Mouse (Mus musculus): ENCODE data around the gene Fbxl19. TPM values are rescaled to one million over a fixed set of nuclear protein-coding genes. Genes with fewer than 3 reads are reported as not detected.

The Fbxl19 gene
- polyA plus RNA-seq, 1 experiment from 2014 or later = 2.0 TPM

GRCm38 (mm10) chr7:127776426-127776825 lies 32.1 kb downstream of the Fbxl19 start, which contains the start of gene Setd1a:
TSS of gene Setd1a (plus strand) at chr7:127776670.
- Histone ChIP-seq H3K27me3 (ENCODE audit: control insufficient read depth, insufficient read depth, low read depth, low read length) (no peaks in the 10 kb centered on the region), H3K4me2 (ENCODE audit: low read depth, low read length) (peak within 1 kb of the TSS; percentile 84), H3K36me3 (ENCODE audit: control insufficient read depth, insufficient read depth) (peaks cover 13% of the 10 kb centered on the region), H3K27ac (ENCODE audit: low read length) (peak within 1 kb of the TSS; percentile 96), H3K4me3 (ENCODE audit: low read depth, low read length) (peak within 1 kb of the TSS; percentile 83), H3K4me1 (ENCODE audit: control insufficient read depth, low read depth, low read length) (peaks cover 30% of the 10 kb centered on the region), H3K9me3 (replicated peaks; ENCODE audit: control insufficient read depth, low read length) (no peaks in the 10 kb centered on the region), H3K9ac (ENCODE audit: low read depth, low read length) (peak within 1 kb of the TSS; percentile 88)
- WGBS (ENCODE audit: insufficient replicate concordance) = 0% methylated on average over 23 of the region's 23 CpGs
- ATAC-seq (ENCODE audit: low read depth) = peak; percentile 58

GRCm38 (mm10) chr7:127776878-127777473 lies 32.6 kb downstream of the Fbxl19 start:
- H3K9ac ChIP-seq (ENCODE audit: low read depth, low read length) = peak overlapping the region; percentile 88
- ATAC-seq (ENCODE audit: low read depth) = peak; percentile 91

GRCm38 (mm10) chr7:127777474-127778266 lies 33.3 kb downstream of the Fbxl19 start:
- Histone ChIP-seq H3K27me3 (ENCODE audit: control insufficient read depth, insufficient read depth, low read depth, low read length) (no peaks in the 10 kb centered on the region), H3K9ac (ENCODE audit: low read depth, low read length) (peak overlapping the region; percentile 88), H3K9me3 (replicated peaks; ENCODE audit: control insufficient read depth, low read length) (no peaks in the 10 kb centered on the region), H3K4me2 (ENCODE audit: low read depth, low read length) (peak overlapping the region; percentile 84), H3K4me3 (ENCODE audit: low read depth, low read length) (peak overlapping the region; percentile 83), H3K4me1 (ENCODE audit: control insufficient read depth, low read depth, low read length) (peaks cover 21% of the 10 kb centered on the region), H3K27ac (ENCODE audit: low read length) (peak overlapping the region; percentile 96), H3K36me3 (ENCODE audit: control insufficient read depth, insufficient read depth) (peaks cover 17% of the 10 kb centered on the region)
- WGBS (ENCODE audit: insufficient replicate concordance) = 3% methylated on average over 40 of the region's 66 CpGs
- peak; percentile 46 for ATAC-seq (ENCODE audit: low read depth)

More at GRCm38 (mm10) chr7:127776878-127777473, 32.6 kb downstream of the Fbxl19 start:
- H3K4me1 ChIP-seq (ENCODE audit: control insufficient read depth, low read depth, low read length) = peaks cover 26% of the 10 kb centered on the region
- H3K9me3 ChIP-seq (replicated peaks; ENCODE audit: control insufficient read depth, low read length) = no peaks in the 10 kb centered on the region
- under 1% methylated on average over 60 of the region's 70 CpGs for whole genome bisulfite sequencing (ENCODE audit: insufficient replicate concordance)
- no peaks in the 10 kb centered on the region for H3K27me3 ChIP-seq (ENCODE audit: control insufficient read depth, insufficient read depth, low read depth, low read length)
- peak overlapping the region; percentile 84 for H3K4me2 ChIP-seq (ENCODE audit: low read depth, low read length)
- peak overlapping the region; percentile 83 for H3K4me3 ChIP-seq (ENCODE audit: low read depth, low read length)
- peaks cover 13% of the 10 kb centered on the region for H3K36me3 ChIP-seq (ENCODE audit: control insufficient read depth, insufficient read depth)
- peak overlapping the region; percentile 96 for H3K27ac ChIP-seq (ENCODE audit: low read length)

GRCm38 (mm10) chr7:127778350-127778749 lies 34.0 kb downstream of the Fbxl19 start:
- Histone ChIP-seq H3K27ac (ENCODE audit: low read length) (no peak overlapping the region; the same call in 1 of the 2 replicates), H3K4me1 (ENCODE audit: control insufficient read depth, low read depth, low read length) (peaks cover 21% of the 10 kb centered on the region)
- WGBS (ENCODE audit: insufficient replicate concordance) = 78% methylated on average over 4 of the region's 4 CpGs

GRCm38 (mm10) chr7:127785308-127785707 lies 41.0 kb downstream of the Fbxl19 start, which contains the start of gene Gm49388:
TSS of gene Gm49388 (plus strand) at chr7:127785608.
- no peak for ATAC-seq (ENCODE audit: low read depth)
- H3K27ac ChIP-seq (ENCODE audit: low read length) = no peak within 1 kb of the TSS
- H3K36me3 ChIP-seq (ENCODE audit: control insufficient read depth, insufficient read depth) = peaks cover 65% of the 10 kb centered on the region

More at GRCm38 (mm10) chr7:127778350-127778749, 34.0 kb downstream of the Fbxl19 start:
- no peaks in the 10 kb centered on the region for H3K9me3 ChIP-seq (replicated peaks; ENCODE audit: control insufficient read depth, low read length)
- H3K9ac ChIP-seq (ENCODE audit: low read depth, low read length) = peak overlapping the region; percentile 88
- peak overlapping the region; percentile 83 for H3K4me3 ChIP-seq (ENCODE audit: low read depth, low read length)
- H3K27me3 ChIP-seq (ENCODE audit: control insufficient read depth, insufficient read depth, low read depth, low read length) = no peaks in the 10 kb centered on the region
- H3K4me2 ChIP-seq (ENCODE audit: low read depth, low read length) = peak overlapping the region; percentile 84
- no peak for ATAC-seq (ENCODE audit: low read depth)
- peaks cover 17% of the 10 kb centered on the region for H3K36me3 ChIP-seq (ENCODE audit: control insufficient read depth, insufficient read depth)

GRCm38 (mm10) chr7:127797076-127797845 lies 52.9 kb downstream of the Fbxl19 start:
- ATAC-seq (ENCODE audit: low read depth) = no peak
- peaks cover 50% of the 10 kb centered on the region for H3K36me3 ChIP-seq (ENCODE audit: control insufficient read depth, insufficient read depth)
- WGBS (ENCODE audit: insufficient replicate concordance) = 84% methylated on average over 23 of the region's 23 CpGs
- H3K9ac ChIP-seq (ENCODE audit: low read depth, low read length) = no peak overlapping the region
- H3K27me3 ChIP-seq (ENCODE audit: control insufficient read depth, insufficient read depth, low read depth, low read length) = no peaks in the 10 kb centered on the region
- H3K9me3 ChIP-seq (replicated peaks; ENCODE audit: control insufficient read depth, low read length) = no peaks in the 10 kb centered on the region
- H3K4me3 ChIP-seq (ENCODE audit: low read depth, low read length) = no peak overlapping the region
- no peak overlapping the region for H3K27ac ChIP-seq (ENCODE audit: low read length)
- no peak overlapping the region for H3K4me2 ChIP-seq (ENCODE audit: low read depth, low read length)
- peaks cover 1% of the 10 kb centered on the region; the same call in 1 of the 2 replicates for H3K4me1 ChIP-seq (ENCODE audit: control insufficient read depth, low read depth, low read length)

More at GRCm38 (mm10) chr7:127785308-127785707, 41.0 kb downstream of the Fbxl19 start, which contains the start of gene Gm49388:
- no peaks in the 10 kb centered on the region for H3K27me3 ChIP-seq (ENCODE audit: control insufficient read depth, insufficient read depth, low read depth, low read length)
- no peak within 1 kb of the TSS for H3K4me3 ChIP-seq (ENCODE audit: low read depth, low read length)
- H3K9ac ChIP-seq (ENCODE audit: low read depth, low read length) = no peak within 1 kb of the TSS
- no peaks in the 10 kb centered on the region for H3K9me3 ChIP-seq (replicated peaks; ENCODE audit: control insufficient read depth, low read length)
- no peaks in the 10 kb centered on the region for H3K4me1 ChIP-seq (ENCODE audit: control insufficient read depth, low read depth, low read length)
- WGBS (ENCODE audit: insufficient replicate concordance) = 88% methylated on average over 7 of the region's 7 CpGs
- no peak within 1 kb of the TSS for H3K4me2 ChIP-seq (ENCODE audit: low read depth, low read length)

- Histone ChIP-seq H3K9me3 (replicated peaks; ENCODE audit: control insufficient read depth, low read length) (no peaks in the 10 kb centered on the region), H3K4me2 (ENCODE audit: low read depth, low read length) (no peak overlapping the region), H3K9ac (ENCODE audit: low read depth, low read length) (no peak overlapping the region), H3K4me3 (ENCODE audit: low read depth, low read length) (no peak overlapping the region), H3K36me3 (ENCODE audit: control insufficient read depth, insufficient read depth) (peaks cover 43% of the 10 kb centered on the region), H3K4me1 (ENCODE audit: control insufficient read depth, low read depth, low read length) (peaks cover 2% of the 10 kb centered on the region; the same call in 1 of the 2 replicates), H3K27ac (ENCODE audit: low read length) (no peak overlapping the region), H3K27me3 (ENCODE audit: control insufficient read depth, insufficient read depth, low read depth, low read length) (no peaks in the 10 kb centered on the region)
- ATAC-seq (ENCODE audit: low read depth) = no peak
- 80% methylated on average over 4 of the region's 4 CpGs for WGBS (ENCODE audit: insufficient replicate concordance)
Observed at GRCm38 (mm10) chr7:127798591-127798990, 54.2 kb downstream of the Fbxl19 start.

- Histone ChIP-seq H3K9me3 (replicated peaks; ENCODE audit: control insufficient read depth, low read length) (no peaks in the 10 kb centered on the region), H3K9ac (ENCODE audit: low read depth, low read length) (no peak overlapping the region), H3K4me3 (ENCODE audit: low read depth, low read length) (no peak overlapping the region), H3K27me3 (ENCODE audit: control insufficient read depth, insufficient read depth, low read depth, low read length) (no peaks in the 10 kb centered on the region), H3K4me1 (ENCODE audit: control insufficient read depth, low read depth, low read length) (peaks cover 5% of the 10 kb centered on the region), H3K27ac (ENCODE audit: low read length) (no peak overlapping the region), H3K36me3 (ENCODE audit: control insufficient read depth, insufficient read depth) (peaks cover 43% of the 10 kb centered on the region), H3K4me2 (ENCODE audit: low read depth, low read length) (no peak overlapping the region)
- WGBS (ENCODE audit: insufficient replicate concordance) = 86% methylated on average over 13 of the region's 13 CpGs
- ATAC-seq (ENCODE audit: low read depth) = no peak
Observed at GRCm38 (mm10) chr7:127799211-127799610, 54.9 kb downstream of the Fbxl19 start.
